Mouse (Mus musculus) adrenal gland, adult 2 months (tissue): ENCODE data around the gene Sufu. TPM values are rescaled to one million over a fixed set of nuclear protein-coding genes. Genes with fewer than 3 reads are reported as not detected.

Experiments
- DNase-seq: peaks from one replicate; pipeline ENCODE4 v3.0.0; 2021
- polyA plus RNA-seq: library from polyadenylated mRNA; depleted of rRNA; stranded (reverse); fragments of >200 nt; gene quantifications from 2 replicates; pipeline ENCODE4 v1.2.3, GENCODE M21; 2012
- total RNA-seq, 2 experiments: library from RNA; stranded (reverse); gene quantifications; 2 replicates each; pipeline ENCODE4 v1.2.3; 2021

The Sufu gene
- total and polyA plus RNA-seq, 3 experiments = 17.4 to 24.6 (median 24.5) TPM

DNA sequence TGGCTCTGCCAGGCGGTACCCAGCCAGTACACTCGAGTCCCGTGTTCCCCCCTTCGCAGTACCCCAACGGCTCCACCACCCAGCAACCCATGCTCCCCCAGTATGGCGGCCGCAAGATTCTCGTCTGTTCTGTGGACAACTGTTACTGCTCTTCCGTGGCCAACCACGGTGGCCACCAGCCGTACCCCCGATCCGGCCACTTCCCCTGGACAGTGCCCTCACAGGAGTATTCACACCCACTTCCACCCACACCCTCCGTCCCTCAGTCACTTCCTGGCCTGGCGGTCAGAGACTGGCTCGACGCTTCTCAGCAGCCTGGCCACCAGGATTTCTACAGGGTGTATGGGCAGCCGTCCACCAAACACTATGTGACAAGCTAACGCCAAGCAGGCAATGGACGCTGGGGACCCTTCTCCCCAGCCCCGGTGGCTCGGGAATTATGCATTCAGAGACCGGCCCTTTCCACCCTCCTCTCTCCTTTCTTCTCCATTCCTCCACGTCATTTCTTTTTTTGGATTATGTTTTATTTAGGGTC lies 118.7 kb downstream of the Sufu start:
- DNase-seq = peak; percentile 12

GRCm38 (mm10) chr19:46516667-46517528 lies 120.2 kb downstream of the Sufu start:
- peak; percentile 44 for DNase-seq

GRCm38 (mm10) chr19:46517529-46518351 lies 121.0 kb downstream of the Sufu start:
- peak; percentile 30 for DNase-seq

DNA sequence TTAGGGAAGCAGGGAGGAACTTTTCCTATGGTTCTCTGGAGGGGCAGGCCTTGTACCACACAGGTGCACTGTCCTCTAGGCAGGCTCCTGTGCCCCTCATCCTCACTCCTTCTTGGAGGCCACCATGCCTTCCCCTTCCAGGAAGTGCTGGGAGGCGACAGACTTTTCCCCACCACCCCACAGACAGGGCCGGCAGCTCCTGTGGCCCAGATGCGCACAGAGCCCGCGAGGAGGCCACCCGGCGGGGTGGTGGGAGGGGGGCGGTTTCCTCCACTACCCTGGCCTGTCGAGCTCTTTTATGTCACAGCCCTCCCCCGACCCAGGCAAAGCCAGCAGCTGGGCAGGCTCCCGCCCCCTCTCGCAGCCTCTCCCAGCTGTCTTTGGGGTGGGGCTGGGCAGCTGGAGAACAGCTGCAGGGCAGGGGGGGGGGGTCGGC lies 121.7 kb downstream of the Sufu start:
- DNase-seq = peak; percentile 39

- DNase-seq = no peak
These were observed 122.3 kb downstream of the Sufu start for GRCm38 (mm10) chr19:46518828-46519621.

DNA sequence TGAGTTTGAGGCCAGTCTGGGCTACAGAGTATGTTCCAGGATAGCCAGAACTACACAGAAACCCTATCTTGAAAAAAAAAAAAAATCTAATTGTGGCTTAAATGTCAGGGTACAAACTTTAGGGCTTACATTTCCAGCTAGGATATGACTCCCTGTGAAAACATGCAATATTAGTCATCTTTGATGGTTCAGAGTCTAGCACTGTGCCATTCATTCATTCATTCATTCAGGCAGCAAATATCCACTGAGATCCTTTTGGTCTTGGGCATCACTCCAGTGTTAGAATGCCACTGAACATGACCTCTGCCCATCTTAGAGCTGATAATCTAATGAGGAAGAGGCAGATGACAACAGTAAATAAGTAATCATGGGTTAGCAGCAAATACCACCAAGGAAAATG lies 125.0 kb downstream of the Sufu start:
- no peak for DNase-seq

DNA sequence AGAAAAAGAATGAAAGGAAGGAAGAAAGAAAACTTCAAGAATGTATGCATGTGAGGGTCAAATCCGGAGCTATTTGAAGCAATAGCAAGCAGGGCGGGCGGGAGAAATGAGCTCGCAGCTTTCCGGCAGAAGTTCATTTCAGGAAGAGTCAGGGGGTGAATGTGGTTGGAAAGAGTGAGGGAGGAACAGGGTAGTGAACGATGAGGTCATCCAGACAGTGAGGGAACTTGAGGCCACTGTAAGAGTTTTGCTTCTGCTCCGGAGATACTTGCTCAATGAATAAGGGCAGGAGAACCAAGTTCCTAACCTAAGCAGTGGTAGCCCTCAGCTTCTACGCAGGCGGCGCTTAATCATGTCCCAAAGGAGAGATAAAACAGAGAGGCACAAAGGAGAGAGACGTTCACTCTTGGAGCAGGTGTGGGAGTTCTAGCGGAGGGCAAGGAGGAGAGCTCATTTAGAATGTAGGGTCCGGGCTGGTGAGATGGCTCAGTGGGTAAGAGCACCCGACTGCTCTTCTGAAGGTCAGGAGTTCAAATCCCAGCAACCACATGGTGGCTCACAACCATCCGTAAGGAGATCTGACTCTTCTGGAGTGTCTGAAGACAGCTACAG lies 125.8 kb downstream of the Sufu start:
- peak; percentile 27 for DNase-seq

DNA sequence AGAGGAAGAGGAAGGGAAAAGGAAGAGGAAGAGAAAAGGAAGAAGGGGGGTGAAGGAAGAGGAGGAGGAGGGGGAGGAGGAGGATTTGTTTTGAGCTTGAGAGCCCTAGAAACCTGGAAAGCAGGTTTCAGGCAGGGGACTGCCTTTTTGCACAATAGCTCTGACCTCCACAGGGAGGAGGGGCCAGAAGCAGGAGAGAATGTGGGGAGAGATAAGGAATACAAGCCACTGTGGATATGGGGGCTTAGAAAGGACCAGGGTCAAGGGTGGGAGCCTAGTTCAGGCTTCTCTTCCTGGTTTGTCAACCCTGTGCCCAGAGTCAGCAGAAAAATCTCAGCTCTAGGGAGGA lies 126.4 kb downstream of the Sufu start:
- DNase-seq = no peak

DNA sequence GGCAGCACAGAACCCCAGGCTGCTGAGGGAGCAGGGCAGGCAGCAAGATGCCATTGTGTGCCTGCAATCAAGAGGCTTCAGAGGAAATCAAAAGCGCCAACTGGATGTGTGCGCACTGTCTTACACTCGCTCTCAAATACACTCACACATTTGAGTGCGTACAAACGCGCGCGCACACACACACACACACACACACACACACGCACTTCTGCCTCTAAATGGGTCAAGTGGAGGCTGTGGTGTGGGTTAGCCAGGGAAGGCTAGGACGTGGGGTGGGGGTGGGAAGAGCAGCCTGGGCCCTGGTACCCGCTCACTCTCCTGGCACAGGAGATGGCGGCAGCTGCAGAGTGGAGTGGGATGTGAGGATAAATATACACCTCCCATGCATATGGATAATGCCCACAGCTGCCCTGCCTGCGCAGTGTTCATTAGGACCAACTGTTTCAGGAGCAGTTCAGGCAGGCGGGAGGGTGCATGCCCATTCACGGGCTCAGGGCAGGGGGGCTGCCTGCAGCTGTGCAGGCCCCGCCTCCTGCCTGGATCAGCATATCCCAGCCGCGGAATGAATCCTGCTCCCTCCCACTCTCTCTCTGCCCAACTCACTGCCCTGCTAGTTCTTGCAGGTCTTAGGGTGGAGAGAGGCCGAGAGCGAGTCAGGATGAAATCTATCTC lies 126.9 kb downstream of the Sufu start:
- peak; percentile 79 for DNase-seq

- DNase-seq = no peak
These were observed 127.5 kb downstream of the Sufu start for GRCm38 (mm10) chr19:46524152-46524544.

DNA sequence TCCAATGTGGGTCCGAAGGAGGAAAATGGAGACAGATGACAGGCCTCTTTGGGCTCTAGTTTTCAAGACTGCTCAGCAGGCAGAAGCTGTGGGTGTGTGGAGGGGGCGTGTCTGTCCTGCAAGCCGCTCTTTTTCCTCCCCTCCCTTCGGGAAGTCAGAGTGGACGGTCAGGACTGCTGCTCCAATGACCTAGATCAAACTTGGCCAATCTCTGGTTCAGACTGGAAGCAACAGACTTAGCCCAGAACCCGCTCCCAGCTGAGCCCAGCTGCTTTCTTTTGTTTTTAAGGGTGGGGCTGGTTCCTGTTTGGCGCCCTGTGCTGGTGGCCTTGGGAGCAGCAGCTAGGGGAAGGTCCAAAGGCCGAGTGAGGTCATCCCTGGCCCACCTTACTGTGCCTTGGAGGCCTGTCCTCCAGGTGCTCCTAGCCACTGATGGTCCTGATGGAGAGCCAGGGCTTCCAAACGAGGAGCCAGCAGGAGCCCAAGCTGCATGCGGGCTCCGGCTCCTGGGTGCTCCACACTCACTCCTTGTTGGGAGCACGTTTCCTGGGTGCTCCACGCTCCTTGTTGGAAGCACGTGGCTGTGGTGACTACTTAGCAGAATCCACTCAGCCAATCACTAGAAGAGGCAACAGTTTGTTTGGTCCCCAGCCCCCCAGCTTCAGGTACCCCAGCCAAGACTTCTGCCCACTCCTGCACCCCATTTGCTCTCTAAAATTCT lies 128.1 kb downstream of the Sufu start:
- peak; percentile 81 for DNase-seq

- DNase-seq = peak; percentile 34
These were observed 129.3 kb downstream of the Sufu start for GRCm38 (mm10) chr19:46525691-46526631.

DNA sequence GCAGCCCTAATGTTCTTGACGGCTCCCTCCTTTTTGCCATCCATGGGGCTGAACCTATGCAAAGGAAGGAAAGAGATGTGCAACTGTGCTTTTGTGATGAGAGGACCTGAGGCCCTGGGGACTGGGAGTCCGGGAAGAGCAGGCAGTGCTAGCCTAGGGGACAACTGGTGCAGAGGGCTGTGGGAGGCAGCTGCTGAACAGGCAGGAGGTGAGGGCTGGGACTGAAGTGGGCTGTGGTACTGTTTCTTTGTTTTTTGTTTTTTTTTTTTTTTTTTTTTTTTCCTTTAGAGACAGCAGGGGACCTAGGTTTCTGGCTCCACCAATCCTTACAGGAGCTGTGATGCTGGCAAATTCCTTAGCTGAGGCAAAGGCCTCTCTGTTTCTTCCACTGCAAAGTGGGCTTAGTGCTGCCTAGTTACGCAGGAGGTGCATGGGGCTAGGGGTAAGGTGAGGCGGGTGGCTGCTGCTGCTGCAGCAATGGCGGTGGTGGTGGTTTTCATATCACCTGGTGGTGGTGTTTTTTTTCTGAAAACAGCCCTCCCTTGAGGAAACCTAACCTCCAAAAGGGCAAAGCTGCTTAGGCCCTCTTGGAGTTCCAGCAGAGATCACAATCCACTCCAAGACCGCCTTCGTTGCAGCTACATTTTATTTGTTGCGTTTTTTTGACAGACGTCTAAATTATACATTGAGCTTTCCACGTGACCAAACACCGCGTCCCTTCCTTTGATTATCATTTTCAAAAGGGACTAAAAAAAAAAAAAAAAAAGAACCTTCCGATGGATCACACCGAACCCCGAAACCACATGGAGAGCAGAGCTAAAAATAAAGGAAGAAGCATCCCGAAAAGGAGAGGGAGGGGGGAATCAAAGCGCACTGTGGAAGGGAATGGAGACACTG lies 131.2 kb downstream of the Sufu start:
- DNase-seq = no peak

DNA sequence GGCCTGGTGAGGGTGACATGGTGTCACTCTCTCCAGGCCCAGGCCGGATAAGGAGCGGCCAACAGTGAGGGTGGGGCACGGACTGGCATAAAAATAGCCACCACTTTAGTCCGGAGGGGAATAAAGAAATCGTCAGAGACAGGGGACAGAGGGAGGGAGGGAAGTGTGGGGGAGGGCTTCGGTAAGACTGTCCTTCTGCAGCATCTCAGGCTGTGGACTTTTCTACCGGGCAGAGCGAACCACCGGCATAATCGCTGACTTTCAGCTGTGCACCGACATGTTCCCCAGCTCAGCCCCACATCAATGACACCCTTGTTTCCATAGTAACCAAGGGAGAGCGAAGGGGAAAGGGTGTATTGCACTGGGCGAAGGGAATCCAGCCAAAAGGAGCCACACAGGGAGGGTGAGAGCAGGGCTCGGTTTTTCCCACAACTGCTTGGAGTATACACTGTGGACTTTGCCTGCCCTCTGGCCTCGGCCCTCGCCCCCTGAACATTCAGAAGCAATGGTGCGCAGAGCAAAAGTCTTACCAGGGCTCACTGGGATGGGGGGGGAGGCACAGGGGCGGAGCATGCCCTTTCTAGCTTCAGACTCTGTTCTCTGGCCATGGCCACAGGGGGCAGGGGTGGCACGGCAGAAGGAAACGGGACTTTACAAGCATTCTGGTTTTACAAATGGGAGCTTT lies 132.0 kb downstream of the Sufu start:
- peak; percentile 85 for DNase-seq

DNA sequence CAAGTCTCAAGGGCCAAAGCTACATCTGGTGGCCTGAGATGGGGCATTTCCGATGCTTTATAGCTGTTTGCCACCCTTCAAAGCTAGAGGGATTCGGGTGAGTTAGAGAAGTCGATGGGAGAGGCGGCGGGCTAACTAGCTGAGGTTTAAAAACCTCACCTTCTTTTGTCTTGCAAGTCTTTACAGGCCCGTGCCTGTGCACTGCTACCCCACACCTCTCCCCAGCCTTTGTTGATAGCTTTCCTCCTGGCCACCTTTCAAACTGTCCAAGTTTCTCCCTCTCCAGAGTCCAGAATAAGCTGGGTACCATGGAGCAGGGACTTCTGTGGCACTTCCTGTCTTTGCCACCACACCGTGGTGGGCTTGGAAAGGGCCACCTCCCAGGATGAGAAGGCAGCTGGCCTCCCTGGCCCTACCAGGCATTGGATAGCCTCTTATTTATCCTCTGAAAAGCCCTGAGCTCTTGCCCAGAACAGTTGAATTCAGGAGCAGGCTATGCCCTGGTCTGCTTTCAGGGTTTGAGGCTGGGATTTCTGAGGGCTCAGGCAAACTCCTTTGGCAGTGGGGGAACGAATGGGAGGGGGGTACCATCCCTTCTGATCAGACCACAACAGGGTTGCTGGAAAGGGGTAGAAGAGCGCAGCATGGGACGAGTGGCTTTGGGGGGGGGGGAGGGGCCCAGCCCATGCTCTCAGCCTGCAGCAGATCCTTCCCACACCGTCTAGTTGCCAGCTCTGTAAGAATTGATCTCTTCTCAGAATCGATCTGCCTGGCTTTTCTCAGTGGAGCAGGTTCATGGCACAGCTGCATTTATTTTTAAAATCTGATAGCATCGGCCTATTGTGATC lies 133.1 kb downstream of the Sufu start:
- DNase-seq = no peak

GRCm38 (mm10) chr19:46530449-46530990 lies 133.8 kb downstream of the Sufu start:
- DNase-seq = no peak
